Mouse (Mus musculus): ENCODE results near the gene Por.

- no peak for TF ChIP-seq CTCF (IDR thresholded peaks at IDR 0.05; ENCODE audit: low read depth, low read length)
- no peak for TF ChIP-seq POLR2A (IDR thresholded peaks at IDR 0.05; ENCODE audit: extremely low read depth, insufficient read depth, low read length)
Observed at GRCm38 (mm10) chr5:135709716-135710115, 39.9 kb downstream of the Por start.

Measured in liver, adult 2 months (tissue).